28 mouse cellular contexts compared by ENCODE assay signal in the genomic region with DNA sequence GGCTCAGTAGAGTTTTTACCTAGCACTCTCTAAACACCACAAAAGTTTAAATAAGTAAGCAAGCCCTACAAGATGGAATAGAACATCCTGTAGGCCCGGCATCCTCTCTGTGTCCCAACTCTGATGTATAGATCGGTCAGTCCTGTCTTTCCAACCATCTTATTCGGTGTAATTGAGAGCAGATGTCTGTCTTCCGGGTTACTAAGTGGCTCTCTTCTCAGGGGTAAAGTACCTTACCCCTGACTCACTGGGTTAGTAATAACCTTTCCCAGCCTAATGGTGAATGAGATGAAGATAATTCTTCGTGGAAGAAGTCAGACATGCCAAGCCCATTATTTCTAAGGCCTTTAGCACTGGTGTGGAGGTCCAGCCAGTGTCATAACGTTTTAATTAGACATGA. TPM values are rescaled to one million over a fixed set of nuclear protein-coding genes. Genes with fewer than 3 reads are reported as not detected.
"Had no signal": no experiment of that assay in that cellular context is flagged by ENCODE, and none has a peak within 500 bp of the region (broad histone marks: within the 10 kb centered on the region; RNA-seq: fewer than 3 reads in every experiment).

No protein-coding gene starts in this region.

- DNase-seq: gastrocnemius, adult 2 months; gastrocnemius, postnatal 10 days; gastrocnemius, postnatal 25 days; heart, adult 18-20 months; heart, postnatal 10 days; heart, postnatal 4 days; kidney, adult 18-20 months; kidney, adult 8-10 months; kidney, postnatal 10 days; kidney, postnatal 25 days; kidney, postnatal 4 days; liver; liver, embryonic 13.5 days had no signal

- ATAC-seq: hindbrain, embryonic 16.5 days; inflammation-experienced regulatory T-cells, adult 6 months; intestine, embryonic 15.5 days; intestine, postnatal 0 days had no signal

- H3K9me3 ChIP-seq: heart, embryonic 10.5 days; heart, embryonic 12.5 days; hindbrain, embryonic 10.5 days; hindbrain, embryonic 12.5 days; intestine, embryonic 15.5 days; limb, embryonic 10.5 days; limb, embryonic 12.5 days; liver, embryonic 13.5 days; liver, embryonic 15.5 days had no signal

- H3K27ac ChIP-seq: gastrocnemius, adult 2 months; heart, embryonic 10.5 days; hindbrain, embryonic 10.5 days; hindbrain, embryonic 12.5 days; hindbrain, embryonic 14.5 days; intestine, embryonic 15.5 days; layer of hippocampus, adult 2 months; left cerebral cortex, adult 2 months; limb, embryonic 10.5 days; limb, embryonic 12.5 days; liver, embryonic 13.5 days; liver, embryonic 15.5 days had no signal

- H3K9ac ChIP-seq: heart, embryonic 12.5 days; hindbrain, embryonic 12.5 days; hindbrain, embryonic 14.5 days; intestine, embryonic 15.5 days; limb, embryonic 12.5 days; liver, embryonic 13.5 days; liver, embryonic 15.5 days had no signal

- H3K27me3 ChIP-seq: heart, embryonic 12.5 days; hindbrain, embryonic 12.5 days; intestine, embryonic 15.5 days; limb, embryonic 12.5 days; liver, embryonic 13.5 days; liver, embryonic 15.5 days had no signal

- H3K4me3 ChIP-seq: gastrocnemius, adult 2 months; heart, embryonic 10.5 days; heart, embryonic 12.5 days; hindbrain, embryonic 10.5 days; hindbrain, embryonic 12.5 days; intestine, embryonic 15.5 days; layer of hippocampus, adult 2 months; left cerebral cortex, adult 2 months; limb, embryonic 10.5 days; limb, embryonic 12.5 days; liver, embryonic 13.5 days; liver, embryonic 15.5 days had no signal

- H3K4me2 ChIP-seq: heart, embryonic 12.5 days; hindbrain, embryonic 12.5 days; hindbrain, embryonic 14.5 days; intestine, embryonic 15.5 days; limb, embryonic 12.5 days; liver, embryonic 11.5 days; liver, embryonic 13.5 days; liver, embryonic 15.5 days had no signal

RNA-seq across cellular contexts. Expression of a gene that starts 26.4 kb away (rescaled TPM):
- total RNA-seq: gastrocnemius, adult 2 months; left cerebral cortex, adult 2 months had no signal
- polyA plus RNA-seq: inflammation-experienced regulatory T-cells, adult 6 months had no signal
